Mouse (Mus musculus): Measurements from ENCODE around the gene Tdrd12.

Tdrd12 gene

GRCm38 (mm10) chr7:35447996-35448846 is 89.3 kb downstream of the Tdrd12 start, which contains the start of gene Slc7a9:
Gene Slc7a9 (plus strand): TSS chr7:35448796.
- DNase-seq (ENCODE audit: low spot score) = no peak

- DNase-seq (ENCODE audit: low spot score) = no peak
Measured at GRCm38 (mm10) chr7:35447501-35447900, 90.0 kb downstream of the Tdrd12 start.

- DNase-seq (ENCODE audit: low spot score) = peak; percentile 29
Measured at GRCm38 (mm10) chr7:35435266-35435665, 102.3 kb downstream of the Tdrd12 start.

GRCm38 (mm10) chr7:35428146-35428545 is 109.4 kb downstream of the Tdrd12 start:
- no peak for DNase-seq (ENCODE audit: low spot score)

- no peak for DNase-seq (ENCODE audit: low spot score)
Measured at GRCm38 (mm10) chr7:35423071-35423470, 114.5 kb downstream of the Tdrd12 start.

Measured in testis, postnatal 10 days (tissue).